Mouse (Mus musculus) cortical plate, adult 2 months (tissue): Measurements from ENCODE around the gene Creg1.

ENCODE experiments used
- CTCF ChIP-seq: fragments of 200-500 bp; IDR thresholded peaks from 2 replicates; pipeline ENCODE4 v1.5.1; 2011; ENCODE audit warnings: mild to moderate bottlenecking, control low read depth, low read length; ENCODE audit not compliant: insufficient read depth; ENCODE audit errors: extremely low read depth
- POLR2A ChIP-seq: fragments of 200-500 bp; IDR thresholded peaks from 2 replicates; pipeline ENCODE4 v1.6.1; 2011; ENCODE audit warnings: mild to moderate bottlenecking, low read length, control low read depth; ENCODE audit not compliant: insufficient read depth; ENCODE audit errors: extremely low read depth

DNA sequence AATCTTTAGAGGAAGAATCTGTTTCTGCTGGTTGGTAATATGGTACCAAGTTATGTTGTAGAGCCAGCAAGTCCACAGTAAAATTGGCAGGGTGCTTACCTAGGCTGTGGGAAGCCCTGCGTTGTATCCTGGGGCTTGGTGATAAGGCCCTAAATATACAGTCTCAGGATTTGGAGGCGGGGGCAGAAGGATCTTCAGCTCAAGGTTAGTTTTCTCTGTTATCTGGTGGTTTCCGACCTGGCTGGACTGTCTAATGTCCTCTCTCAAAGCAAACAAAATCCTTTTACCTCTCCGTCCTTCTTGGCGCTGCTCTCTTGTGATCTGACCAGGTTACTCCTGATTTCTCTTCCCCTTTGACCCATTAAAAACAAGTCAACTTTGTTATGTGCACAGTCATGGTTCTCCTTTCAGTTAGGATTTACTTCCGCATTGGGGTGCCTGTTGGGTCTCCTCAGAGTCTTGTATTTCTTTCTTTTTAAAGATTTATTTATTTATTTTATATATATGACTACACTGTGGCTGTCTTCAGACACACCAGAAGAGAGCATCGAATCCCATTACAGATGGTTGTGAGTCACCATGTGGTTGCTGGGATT lies 2.8 kb downstream of the Creg1 start:
- TF ChIP-seq POLR2A = no peak
- no peak for TF ChIP-seq CTCF
